Mouse (Mus musculus) B cell, adult 2 months (primary cell): ENCODE data around the gene Gatc.
"Not testable (repeated sequence)": the region's sequence is repeated elsewhere in the genome, so short reads cannot be mapped to it uniquely, and the experiment has no call there.

Source experiments
- DNase-seq, 2 experiments: peaks; one replicate each; pipeline ENCODE4 v3.0.0; 2022

The Gatc gene

DNA sequence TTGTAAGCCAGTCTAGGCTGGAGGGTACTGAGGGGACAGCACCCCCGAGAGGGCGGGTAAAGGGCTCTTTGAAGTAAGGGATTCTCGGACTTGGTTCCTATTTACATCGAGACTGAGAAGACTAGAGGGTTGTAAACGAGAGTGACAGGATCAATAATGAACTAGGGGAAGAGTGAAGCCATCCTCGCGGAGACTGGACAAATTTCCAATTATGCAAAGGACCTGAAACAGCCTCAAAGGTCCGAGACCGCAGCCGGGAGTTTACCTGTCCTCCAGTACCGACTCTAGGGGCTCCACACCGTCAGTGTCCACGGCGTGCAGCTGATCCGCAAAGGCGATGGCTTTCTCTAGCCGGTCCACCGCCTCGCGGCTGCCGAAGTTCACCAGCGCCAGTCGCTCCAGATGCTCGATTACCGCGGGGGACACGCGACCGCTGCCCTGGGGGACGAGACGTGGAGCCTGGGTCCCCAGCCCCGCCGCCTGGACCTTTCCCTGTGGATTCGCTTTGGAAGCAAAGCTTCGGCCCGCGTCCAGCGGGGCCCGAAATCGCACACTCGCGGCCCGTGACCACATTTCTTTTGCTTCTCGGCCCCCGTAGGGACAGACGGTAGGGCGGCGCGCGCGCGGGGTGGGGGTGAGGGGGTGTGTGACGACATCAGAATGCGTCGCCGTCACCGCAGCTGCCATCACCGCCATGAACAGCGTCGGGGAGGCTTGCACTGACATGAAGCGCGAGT lies at the start of gene Gatc, which contains the start of gene Triap1:
Gatc (minus strand) TSS at position 602 of the 737 bp plus-strand sequence.
Triap1 (plus strand) TSS at position 649 of the 737 bp plus-strand sequence.
- peak; percentile 92 for DNase-seq

DNA sequence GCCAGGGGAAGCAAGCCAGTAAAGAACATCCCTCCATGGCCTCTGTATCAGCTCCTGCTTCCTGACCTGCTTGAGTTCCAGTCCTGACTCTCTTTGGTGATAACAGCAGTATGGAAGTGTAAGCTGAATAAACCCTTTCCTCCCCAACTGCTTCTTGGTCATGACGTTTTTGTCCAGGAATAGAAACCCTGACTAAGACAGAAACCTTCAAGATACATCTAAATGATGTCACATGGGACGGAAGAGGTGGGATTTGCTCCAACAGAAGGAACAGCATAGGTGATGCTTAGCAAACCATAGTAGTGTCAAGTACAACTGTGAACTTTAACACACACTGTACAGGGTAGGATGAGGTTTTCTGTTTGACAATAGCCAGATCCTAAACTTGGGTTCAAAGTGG lies 37.9 kb upstream of the Gatc start:
- not testable (repeated sequence) for DNase-seq

DNA sequence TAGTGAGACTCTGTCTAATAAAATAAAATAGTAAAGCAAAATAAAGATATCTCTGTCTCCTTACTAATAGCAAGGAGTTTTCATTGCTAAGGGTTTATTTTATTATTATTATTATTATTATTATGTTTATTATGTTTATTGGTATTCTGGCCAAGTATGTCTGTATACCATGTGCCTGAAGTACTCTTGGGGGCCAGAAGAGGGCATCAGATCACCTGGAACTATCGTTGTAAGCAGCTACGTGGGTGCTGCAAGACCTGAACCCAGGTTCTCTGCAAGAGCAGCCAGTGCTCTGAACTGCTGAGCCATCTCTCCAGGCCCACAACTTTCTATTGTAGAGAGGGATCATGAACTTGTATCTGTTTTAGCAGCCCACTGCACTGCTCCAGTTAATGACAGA lies 34.5 kb upstream of the Gatc start:
- DNase-seq: no peak

DNA sequence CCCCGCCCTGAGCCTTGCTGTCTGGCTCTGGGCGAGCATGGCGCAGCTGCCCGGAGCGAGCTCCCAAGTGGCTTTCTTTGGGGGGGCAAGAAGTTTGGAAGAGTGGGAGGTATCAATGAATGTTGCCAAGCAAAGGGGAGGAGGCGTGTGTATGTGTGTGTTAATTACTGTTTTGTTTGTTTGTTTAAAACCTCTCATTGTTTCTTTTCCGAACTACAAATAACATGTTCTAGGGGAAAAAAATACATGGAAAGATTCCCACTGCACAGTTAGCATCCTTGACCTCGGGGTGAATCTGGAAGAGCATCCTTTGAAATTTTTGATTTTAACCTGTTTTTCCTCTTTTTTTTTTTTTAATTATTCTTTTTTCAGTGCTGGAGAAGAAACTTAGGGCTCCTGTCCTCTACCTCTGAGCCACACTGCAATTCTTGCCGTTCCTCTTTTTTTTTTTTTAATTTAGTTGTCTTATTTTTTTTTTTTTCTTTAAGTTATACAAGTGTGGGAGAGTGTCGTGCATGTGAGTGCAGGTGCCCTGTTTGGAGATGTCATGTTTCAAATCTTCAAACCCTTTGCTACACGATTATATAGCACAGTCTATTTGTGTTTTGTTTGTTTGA lies 33.3 kb upstream of the Gatc start:
- no peak for DNase-seq

- no peak for DNase-seq
These were observed 32.6 kb upstream of the Gatc start for GRCm38 (mm10) chr5:115373441-115374203.

- DNase-seq: no peak
These were observed 30.8 kb upstream of the Gatc start for GRCm38 (mm10) chr5:115371736-115372135.

DNA sequence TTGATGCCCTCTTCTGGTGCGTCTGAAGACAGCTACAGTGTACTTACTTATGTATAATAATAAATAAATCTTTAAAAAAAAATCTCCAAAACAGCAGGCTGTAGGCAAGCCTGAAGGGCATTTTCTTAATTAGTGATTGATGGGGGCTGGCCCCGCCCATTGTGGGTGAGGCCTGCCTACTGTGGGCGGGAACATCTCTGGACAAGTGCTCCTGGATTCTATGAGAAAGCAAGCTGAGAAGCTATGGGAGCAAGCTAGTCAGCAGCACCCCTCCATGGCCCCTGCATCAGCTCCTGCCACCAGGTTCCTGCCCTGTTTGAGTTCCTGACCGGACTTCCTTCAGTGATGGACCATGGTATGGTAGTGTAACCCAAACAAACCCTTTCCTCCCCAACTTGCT lies 23.8 kb upstream of the Gatc start:
- DNase-seq: no peak

- DNase-seq: no peak
These were observed 22.1 kb upstream of the Gatc start for GRCm38 (mm10) chr5:115362819-115363714.

- DNase-seq: no peak
These were observed 21.2 kb upstream of the Gatc start for GRCm38 (mm10) chr5:115362216-115362615.

GRCm38 (mm10) chr5:115359851-115360372 lies 18.9 kb upstream of the Gatc start:
- no peak for DNase-seq

DNA sequence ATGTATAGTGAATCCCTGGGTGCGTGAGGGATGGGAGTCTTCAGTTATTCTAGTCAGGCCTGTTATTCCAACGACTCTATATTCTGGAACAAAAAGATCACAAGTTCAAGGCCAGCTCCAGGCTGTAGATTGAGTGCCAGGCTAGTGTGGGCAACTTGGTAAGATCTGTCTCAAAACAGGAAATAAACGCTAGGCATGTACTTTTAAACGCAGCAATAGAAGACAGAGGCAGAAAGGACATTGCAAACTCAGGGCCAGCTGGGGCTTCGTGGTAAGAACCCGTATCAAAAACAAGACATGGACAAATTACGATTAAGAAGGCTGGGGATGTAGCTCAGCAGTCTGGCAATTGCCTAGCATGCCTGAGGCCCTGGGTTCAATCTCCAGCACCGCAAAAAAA lies 18.5 kb upstream of the Gatc start:
- DNase-seq: no peak

DNA sequence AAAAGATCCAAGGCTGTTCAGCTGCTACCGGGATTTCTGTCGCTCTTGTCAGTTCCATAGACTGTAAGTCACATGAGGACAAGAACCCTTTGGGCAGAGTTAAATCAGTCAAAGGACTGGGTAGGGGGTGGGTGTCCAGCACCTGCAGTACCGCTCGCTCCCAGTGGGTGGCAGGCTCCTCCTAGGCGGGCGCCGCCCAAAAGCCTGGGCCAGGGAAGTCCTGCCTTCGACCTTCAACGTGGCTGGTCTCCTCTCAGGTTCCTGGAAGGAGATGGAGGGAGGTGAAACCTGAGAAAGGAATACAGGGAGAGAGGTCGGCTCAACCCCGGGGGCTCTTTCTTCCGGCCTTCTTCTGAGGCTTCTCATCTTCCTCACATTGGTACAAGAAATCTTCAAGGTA lies 17.9 kb upstream of the Gatc start:
- DNase-seq: peak; percentile 91

DNA sequence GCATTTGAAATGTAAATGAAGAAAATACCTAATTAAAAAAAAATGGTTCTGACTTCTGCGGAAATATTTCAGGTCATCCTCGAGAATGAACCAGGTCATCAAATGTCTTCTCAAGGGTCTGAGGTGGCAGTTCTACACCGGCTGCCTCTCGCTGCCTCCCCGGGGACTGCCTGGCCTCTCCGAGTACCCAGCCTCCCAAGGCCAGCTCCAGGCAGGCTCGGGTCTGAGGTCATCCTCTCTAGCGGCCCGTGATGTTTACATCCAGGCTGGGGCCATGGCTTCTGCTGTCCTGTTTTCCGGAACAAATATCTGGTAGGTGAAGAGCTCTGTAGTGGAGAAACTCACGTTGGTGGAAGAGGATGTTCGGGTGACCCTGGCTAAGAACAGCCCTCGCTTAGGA lies 14.1 kb upstream of the Gatc start:
- no peak for DNase-seq

DNA sequence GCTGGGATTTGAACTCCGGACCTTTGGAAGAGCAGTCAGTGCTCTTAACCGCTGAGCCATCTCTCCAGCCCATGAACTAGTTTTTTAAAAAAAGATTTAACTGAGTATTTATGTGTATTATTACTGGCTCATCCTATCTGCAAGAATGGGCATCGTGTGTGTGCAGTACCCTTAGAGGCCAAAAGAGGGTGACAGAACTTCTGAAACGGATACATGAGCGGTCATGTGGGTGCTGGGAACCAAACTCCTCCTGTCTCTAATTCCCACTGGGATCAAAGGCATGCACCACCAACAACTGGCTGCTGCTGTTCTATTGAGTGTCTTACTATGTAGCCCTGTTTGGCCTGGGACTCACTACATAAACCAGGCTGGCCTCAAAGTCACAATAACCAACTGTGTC lies 10.4 kb upstream of the Gatc start:
- DNase-seq: peak in 1 of 2 experiments; percentile 13

GRCm38 (mm10) chr5:115349225-115349555 lies 8.2 kb upstream of the Gatc start:
- DNase-seq: no peak

- DNase-seq: peak; percentile 98
These were observed 7.7 kb upstream of the Gatc start, which contains the start of gene Cox6a1 for GRCm38 (mm10) chr5:115348546-115349224. Gene Cox6a1, minus strand, starts transcription at chr5:115348981.

- peak; percentile 90 to 91 for DNase-seq
These were observed 6.6 kb upstream of the Gatc start for GRCm38 (mm10) chr5:115347564-115347963.

- DNase-seq: no peak
These were observed 562 bp upstream of the Gatc start for GRCm38 (mm10) chr5:115341314-115342165.

- no peak for DNase-seq
These were observed 971 bp downstream of the Gatc start for GRCm38 (mm10) chr5:115340007-115340406.

DNA sequence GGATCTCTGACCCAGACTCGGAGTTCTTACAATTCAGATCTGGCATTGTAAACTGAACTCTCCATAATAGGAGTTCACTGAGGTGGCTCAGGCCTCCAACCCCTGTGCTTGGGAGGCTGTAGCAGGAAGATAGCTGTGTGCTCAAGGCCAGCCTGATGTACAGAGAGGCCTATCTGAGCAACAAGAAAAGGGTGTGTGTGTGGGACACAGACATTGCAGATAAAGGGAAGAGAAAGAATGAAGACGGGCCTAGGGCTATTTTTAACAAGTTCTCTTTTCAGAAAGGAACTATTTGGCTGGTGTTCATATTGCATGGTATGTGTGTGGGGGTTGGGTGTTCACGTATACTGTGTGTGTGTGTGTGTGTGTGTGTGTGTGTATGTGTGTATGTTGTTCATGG lies 7.4 kb downstream of the Gatc start:
- peak in 1 of 2 experiments; percentile 12 for DNase-seq

GRCm38 (mm10) chr5:115330955-115331354 lies 10.0 kb downstream of the Gatc start:
- DNase-seq: no peak
